ENCODE assay signal across 8 mouse cellular contexts in genomic region chr9:60687891-60688324, GRCm38 (mm10). TPM values are rescaled to one million over a fixed set of nuclear protein-coding genes. Genes with fewer than 3 reads are reported as not detected.
A peak's percentile ranks its signal among the peaks of the same experiment; 100 is the strongest.
DNase-seq lines count a peak whose midpoint lies in the region; ATAC-seq and TF ChIP-seq lines count a peak whose summit lies in the region.

Lrrc49 (minus strand) TSS chr9:60688158.

- H3K4me2 ChIP-seq in forebrain, embryonic 14.5 days (ENCODE audit: low read length), result peak within 1 kb of the TSS; percentile 60
- H3K4me2 ChIP-seq in neural tube, embryonic 15.5 days, result peak within 1 kb of the TSS; percentile 61

- peak within 1 kb of the TSS; percentile 81 for H3K4me3 ChIP-seq in E14TG2a.4 (replicated peaks; ENCODE audit: low read length)
- H3K4me3 ChIP-seq in forebrain, embryonic 14.5 days (ENCODE audit: low read depth, low read length), result peak within 1 kb of the TSS; percentile 62
- peak within 1 kb of the TSS; percentile 70 for H3K4me3 ChIP-seq in neural tube, embryonic 15.5 days (replicated peaks)

- ATAC-seq in forebrain, embryonic 14.5 days, result peak; percentile 95
- ATAC-seq in neural tube, embryonic 15.5 days (ENCODE audit: low FRiP score), result peak; percentile 95

- peak; percentile 61 for DNase-seq in c-Kit-positive CD71-positive TER-119-negative erythroid progenitor cells, embryonic 14.5 days (ENCODE audit: low read depth)
- DNase-seq in forebrain, embryonic 14.5 days (ENCODE audit: low spot score), result peak; percentile 96
- peak; percentile 89 to 93 for DNase-seq in heart, postnatal 14 days
- DNase-seq in layer of hippocampus, adult 11-12 months (ENCODE audit: low spot score), result peak; percentile 91
- peak; percentile 89 to 91 for DNase-seq in lung, adult 18-20 months
- DNase-seq in testis, postnatal 14 days (ENCODE audit: low spot score), result peak; percentile 91

- peaks cover 5% of the 10 kb centered on the region; the same call in 1 of the 2 replicates for H3K9me3 ChIP-seq in E14TG2a.4 (ENCODE audit: low read length)
- H3K9me3 ChIP-seq in forebrain, embryonic 14.5 days (replicated peaks; ENCODE audit: control insufficient read depth, low read length), result no peaks in the 10 kb centered on the region
- no peaks in the 10 kb centered on the region for H3K9me3 ChIP-seq in neural tube, embryonic 15.5 days (replicated peaks)

- no peak for TF ChIP-seq CTCF in E14TG2a.4 (conservative IDR thresholded peaks at IDR 0.05; ENCODE audit: low read length)

- H3K36me3 ChIP-seq in E14TG2a.4 (ENCODE audit: insufficient read depth, low read length), result no peaks in the 10 kb centered on the region
- peaks cover 21% of the 10 kb centered on the region for H3K36me3 ChIP-seq in forebrain, embryonic 14.5 days (ENCODE audit: control insufficient read depth, insufficient read depth, low read length)
- peaks cover 14% of the 10 kb centered on the region for H3K36me3 ChIP-seq in neural tube, embryonic 15.5 days

- 0% methylated on average over 21 of the region's 21 CpGs for WGBS in forebrain, embryonic 14.5 days
- 0% methylated on average over 21 of the region's 21 CpGs for WGBS in neural tube, embryonic 15.5 days

- H3K27ac ChIP-seq in forebrain, embryonic 14.5 days (ENCODE audit: low read depth, low read length), result peak within 1 kb of the TSS; percentile 97
- peak within 1 kb of the TSS; percentile 99 for H3K27ac ChIP-seq in neural tube, embryonic 15.5 days (replicated peaks)

- no peaks in the 10 kb centered on the region for H3K27me3 ChIP-seq in E14TG2a.4 (ENCODE audit: insufficient read depth, low read length)
- no peaks in the 10 kb centered on the region for H3K27me3 ChIP-seq in forebrain, embryonic 14.5 days (replicated peaks; ENCODE audit: control insufficient read depth, insufficient read depth, low read length)
- H3K27me3 ChIP-seq in neural tube, embryonic 15.5 days (replicated peaks), result no peaks in the 10 kb centered on the region

- H3K4me1 ChIP-seq in E14TG2a.4 (replicated peaks; ENCODE audit: low read depth, low read length), result peaks cover 12% of the 10 kb centered on the region
- peaks cover 7% of the 10 kb centered on the region for H3K4me1 ChIP-seq in forebrain, embryonic 14.5 days (ENCODE audit: control insufficient read depth, insufficient read depth, low read length)
- peaks cover 16% of the 10 kb centered on the region for H3K4me1 ChIP-seq in neural tube, embryonic 15.5 days

- peak within 1 kb of the TSS; percentile 77 for H3K9ac ChIP-seq in forebrain, embryonic 14.5 days (ENCODE audit: low read length)
- H3K9ac ChIP-seq in neural tube, embryonic 15.5 days (replicated peaks), result peak within 1 kb of the TSS; percentile 72

- intact Hi-C loops in heart, postnatal 14 days (cut with DNase I), result no loop called here

RNA-seq across cellular contexts. Expression of gene Lrrc49, which starts in this region (rescaled TPM):
- 72.3 and 78.7 TPM in 2 replicates for polyA plus RNA-seq in forebrain, embryonic 14.5 days (2014; fragmentation: Nextera tagmentation; extraction: Ambion mirVana)
- 1 to 10 TPM; 5.7 to 6.8 TPM for total RNA-seq in heart, postnatal 14 days (2021)
- 65.7 and 77.7 TPM in 2 replicates for polyA plus RNA-seq in neural tube, embryonic 15.5 days (2015; fragmentation: Nextera tagmentation; extraction: Ambion mirVana)

Comparison
In these comparisons a context has a peak if more than half of its experiments do, and no peak if none do; other contexts are left out.
1. Peak in every context shown above with its lines: DNase-seq, ATAC-seq, H3K4me3 ChIP-seq and H3K27ac ChIP-seq.